Mouse (Mus musculus): ENCODE measurements at regions not wholly inside any gene's neighbourhood (a gene's known extent, or its start where the extent isn't known, plus 50 kb on each side); places are given as distances from the start of the nearest gene placed in this dataset.

GRCm38 (mm10) chr15:7629826-7630225 is 180.8 kb upstream of the Gdnf start:
- TF ChIP-seq KAT2A (conservative IDR thresholded peaks at IDR 0.05; ENCODE audit: low read depth, low read length) (no peak), POLR2A (IDR thresholded peaks at IDR 0.05; ENCODE audit: control insufficient read depth in 1 of 2, insufficient read depth in 1 of 2, low read depth in 1 of 2, low read length in 2 of 2, poor library complexity in 1 of 2) (no peak), CTCF (IDR thresholded peaks at IDR 0.05 in 2 of 3, conservative IDR thresholded peaks at IDR 0.05 in 1 of 3; ENCODE audit: control insufficient read depth in 1 of 3, insufficient read depth in 1 of 3, low read depth in 2 of 3, low read length in 3 of 3, poor library complexity in 1 of 3, severe bottlenecking in 1 of 3) (no peak), MYC (IDR thresholded peaks at IDR 0.05; ENCODE audit: low read depth, low read length) (no peak), USF2 (IDR thresholded peaks at IDR 0.05; ENCODE audit: borderline replicate concordance in 1 of 2, insufficient read depth in 1 of 2, low read depth in 1 of 2, low read length in 2 of 2) (no peak), USF1 (IDR thresholded peaks at IDR 0.05; ENCODE audit: low read depth, low read length) (no peak), GATA1 (IDR thresholded peaks at IDR 0.05; ENCODE audit: low read depth, low read length) (no peak), CHD1 (IDR thresholded peaks at IDR 0.05; ENCODE audit: low read depth, low read length) (no peak), UBTF (IDR thresholded peaks at IDR 0.05; ENCODE audit: borderline replicate concordance, insufficient read depth, low read depth, low read length) (no peak), HCFC1 (IDR thresholded peaks at IDR 0.05; ENCODE audit: low read depth, low read length) (no peak), MAFK (IDR thresholded peaks at IDR 0.05; ENCODE audit: borderline replicate concordance, low read depth, low read length) (no peak), CHD2 (IDR thresholded peaks at IDR 0.05; ENCODE audit: low read length) (no peak), ZNF384 (IDR thresholded peaks at IDR 0.05; ENCODE audit: low read depth, low read length) (no peak), MXI1 (IDR thresholded peaks at IDR 0.05; ENCODE audit: low read depth, low read length) (no peak)
